Mouse (Mus musculus) Patski (cell line): ENCODE measurements around the gene Gm10638. TPM values are rescaled to one million over a fixed set of nuclear protein-coding genes. Genes with fewer than 3 reads are reported as not detected.
A peak's percentile ranks its signal among the peaks of the same experiment; 100 is the strongest.

ENCODE experiments used
- ATAC-seq: fragments of 100-300 bp; one replicate; pipeline ENCODE4 v1.8.0; 2021
- CTCF ChIA-PET: fragments of 350-600 bp; sonication (Branson Sonifier 250); formaldehyde crosslinking; loops from one replicate; lab custom pipeline; 2022; ENCODE audit warnings: inconsistent platforms; lab: Charles Lee
- POLR2A ChIA-PET: fragments of 350-600 bp; sonication (Branson Sonifier 250); formaldehyde crosslinking; loops from one replicate; lab custom pipeline; 2022; ENCODE audit warnings: antibody characterized with exemption, inconsistent platforms; lab: Charles Lee
- DNase-seq: peaks from one replicate; pipeline ENCODE4 v3.0.0-alpha.2; 2011; ENCODE audit warnings: low read depth, low spot score
- H3K27me3 ChIP-seq: fragments of 371-371 bp; one replicate; pipeline ENCODE4 v1.5.1; 2021
- CTCF ChIP-seq: fragments of 100-300 bp; IDR thresholded peaks from one replicate; pipeline ENCODE4 v1.5.1; 2021
- in situ Hi-C: fragments of 300-500 bp; cut with MboI; formaldehyde crosslinking; loops from 3 replicates; pipeline ENCODE4 v1.11.1; 2018; ENCODE audit warnings: low pct_unique_long_range_greater_than_20kb, mixed read lengths
- polyA plus RNA-seq: library from polyadenylated mRNA; unstranded; gene quantifications from one replicate; pipeline ENCODE4 v1.2.3, GENCODE M21; 2021

Gm10638 gene
- polyA plus RNA-seq, 1 experiment from 2014 or later = 2.4 TPM

GRCm38 (mm10) chr8:86756948-86757733 lies 11.6 kb downstream of the Gm10638 start:
- TF ChIP-seq CTCF = no peak
- ChIA-PET POLR2A (no interaction called here), CTCF (no interaction called here)
- in situ Hi-C loops = no loop called here
- ATAC-seq (no peak), DNase-seq (no peak)
- no peaks in the 10 kb centered on the region for H3K27me3 ChIP-seq

GRCm38 (mm10) chr8:86758651-86759050 lies 13.2 kb downstream of the Gm10638 start:
- TF ChIP-seq CTCF = no peak
- no peaks in the 10 kb centered on the region for H3K27me3 ChIP-seq
- ChIA-PET POLR2A (no interaction called here), CTCF (interaction anchor here (1.0 to 1.2 kb wide), 2 partner anchors 10 to 29 kb away, joined by 3 read pairs; no protein-coding TSS in a partner anchor)
- DNase-seq (no peak), ATAC-seq (no peak)
- in situ Hi-C loops = no loop called here

GRCm38 (mm10) chr8:86759090-86759491 lies 13.6 kb downstream of the Gm10638 start:
- H3K27me3 ChIP-seq = no peaks in the 10 kb centered on the region
- ATAC-seq = no peak
- ChIA-PET POLR2A (no interaction called here), CTCF (interaction anchor here (1.0 to 1.2 kb wide), 2 partner anchors 9 to 28 kb away, joined by 3 read pairs; no protein-coding TSS in a partner anchor)
- in situ Hi-C loops = no loop called here
- TF ChIP-seq CTCF = no peak
- no peak for DNase-seq

DNA sequence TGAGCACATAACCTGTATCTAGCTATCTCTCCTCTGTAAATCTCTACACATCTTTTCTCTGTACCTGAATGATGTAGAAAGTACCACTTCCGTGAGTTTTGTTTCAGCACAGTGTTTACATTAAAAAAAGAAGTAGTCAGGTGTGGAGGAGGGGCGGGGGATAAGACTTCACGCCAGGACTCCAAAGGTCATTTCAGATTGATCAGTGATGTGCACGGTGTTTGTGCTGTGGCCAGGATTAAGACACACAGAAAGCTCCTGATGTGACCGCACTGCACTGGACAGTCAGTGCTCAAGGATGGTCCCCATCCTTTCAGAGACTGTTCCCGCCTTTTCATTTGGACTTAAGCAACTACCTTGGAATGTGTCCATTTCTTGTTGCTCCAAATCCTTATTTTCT lies 15.2 kb downstream of the Gm10638 start:
- no peak for TF ChIP-seq CTCF
- no peak for DNase-seq
- no peak for ATAC-seq
- CTCF ChIA-PET = no interaction called here
- POLR2A ChIA-PET = no interaction called here
- no peaks in the 10 kb centered on the region for H3K27me3 ChIP-seq
- in situ Hi-C loops = no loop called here

DNA sequence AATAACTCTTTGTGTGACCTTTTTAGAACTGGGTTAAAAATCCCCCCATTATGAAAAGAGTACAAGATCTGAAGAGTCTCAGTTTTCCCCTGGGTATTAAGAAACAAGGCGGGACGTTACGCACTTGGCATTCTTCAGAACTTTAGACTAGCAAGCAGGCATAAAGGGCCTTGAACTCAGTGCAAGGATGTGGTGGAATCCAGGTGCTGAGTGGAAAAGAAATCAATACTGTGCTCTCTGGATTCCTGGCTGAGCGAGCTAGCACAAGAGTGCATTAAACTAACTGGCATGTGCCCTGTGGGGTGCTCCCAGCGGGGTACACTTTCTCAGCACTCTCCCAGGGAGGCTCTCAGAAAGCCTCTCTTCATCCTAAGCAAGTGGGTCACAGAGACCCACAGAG lies 17.3 kb downstream of the Gm10638 start:
- no peak for ATAC-seq
- TF ChIP-seq CTCF = no peak
- in situ Hi-C loops = no loop called here
- no peaks in the 10 kb centered on the region for H3K27me3 ChIP-seq
- ChIA-PET POLR2A (no interaction called here), CTCF (no interaction called here)
- no peak for DNase-seq

GRCm38 (mm10) chr8:86765155-86765554 lies 19.7 kb downstream of the Gm10638 start:
- no peak for TF ChIP-seq CTCF
- POLR2A ChIA-PET = no interaction called here
- in situ Hi-C loops = no loop called here
- H3K27me3 ChIP-seq = no peaks in the 10 kb centered on the region
- no peak for ATAC-seq
- no peak for DNase-seq
- CTCF ChIA-PET = interaction anchor here (1.6 kb wide), 1 partner anchor 43 kb away, joined by 3 read pairs; no protein-coding TSS in a partner anchor

- ChIA-PET POLR2A (no interaction called here), CTCF (interaction anchor here (1.6 kb wide), 1 partner anchor 43 kb away, joined by 3 read pairs; no protein-coding TSS in a partner anchor)
- DNase-seq = no peak
- no peaks in the 10 kb centered on the region for H3K27me3 ChIP-seq
- no peak for TF ChIP-seq CTCF
- ATAC-seq = no peak
- in situ Hi-C loops = no loop called here
Measured at GRCm38 (mm10) chr8:86765669-86766068, 20.2 kb downstream of the Gm10638 start.

- ATAC-seq (peak; percentile 14), DNase-seq (no peak)
- in situ Hi-C loops = no loop called here
- POLR2A ChIA-PET = no interaction called here
- no peak for TF ChIP-seq CTCF
- H3K27me3 ChIP-seq = no peaks in the 10 kb centered on the region
- CTCF ChIA-PET = interaction anchor here (1.6 kb wide), 1 partner anchor 42 kb away, joined by 3 read pairs; no protein-coding TSS in a partner anchor
Measured at GRCm38 (mm10) chr8:86766548-86767211, 21.2 kb downstream of the Gm10638 start.

GRCm38 (mm10) chr8:86768499-86768898 lies 23.0 kb downstream of the Gm10638 start:
- no peak for TF ChIP-seq CTCF
- POLR2A ChIA-PET = interaction anchor here (1.5 kb wide), 1 partner anchor 123 kb away, joined by 3 read pairs; no protein-coding TSS in a partner anchor
- CTCF ChIA-PET = interaction anchor here (0.7 kb wide), 1 partner anchor 9 kb away, joined by 3 read pairs; no protein-coding TSS in a partner anchor
- in situ Hi-C loops = no loop called here
- ATAC-seq (peak; percentile 78), DNase-seq (peak; percentile 67)
- no peaks in the 10 kb centered on the region for H3K27me3 ChIP-seq

- ChIA-PET CTCF (interaction anchor here (1.1 to 1.6 kb wide), 4 partner anchors 18 to 117 kb away, joined by 3 to 4 read pairs (median 4); no protein-coding TSS in a partner anchor), POLR2A (interaction anchor here (0.6 to 1.5 kb wide), 2 partner anchors 74 to 122 kb away, joined by 3 to 4 read pairs; no protein-coding TSS in a partner anchor)
- DNase-seq (peak; percentile 72), ATAC-seq (peak; percentile 80)
- no peaks in the 10 kb centered on the region for H3K27me3 ChIP-seq
- TF ChIP-seq CTCF = no peak
- in situ Hi-C loops = no loop called here
Measured at GRCm38 (mm10) chr8:86769945-86770715, 24.6 kb downstream of the Gm10638 start.
